Mouse (Mus musculus): Measurements from ENCODE around the gene Tspan11.

The Tspan11 gene

GRCm38 (mm10) chr6:127933841-127934240 is 46.5 kb downstream of the Tspan11 start:
- DNase-seq (ENCODE audit: low spot score): no peak

DNA sequence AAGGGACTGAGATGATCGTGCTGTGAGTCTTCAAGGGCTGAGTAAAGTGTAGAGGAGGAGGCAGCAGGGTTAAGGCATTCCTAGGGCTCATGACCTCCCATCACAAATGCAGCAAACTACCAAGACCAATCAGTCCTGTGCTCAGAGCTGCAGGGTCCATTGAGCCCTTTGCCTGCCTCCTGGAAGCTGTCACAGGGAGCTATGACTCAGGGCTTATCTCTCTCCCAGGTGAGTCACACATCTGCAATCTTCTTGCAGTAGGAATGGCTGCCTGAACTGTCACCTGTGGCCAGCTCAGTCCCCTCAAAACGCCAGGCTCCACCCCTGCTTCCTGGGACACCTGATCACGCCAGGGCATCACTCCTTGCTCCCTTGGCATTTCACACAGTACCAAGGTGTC is 47.7 kb downstream of the Tspan11 start:
- DNase-seq (ENCODE audit: low spot score): no peak

DNA sequence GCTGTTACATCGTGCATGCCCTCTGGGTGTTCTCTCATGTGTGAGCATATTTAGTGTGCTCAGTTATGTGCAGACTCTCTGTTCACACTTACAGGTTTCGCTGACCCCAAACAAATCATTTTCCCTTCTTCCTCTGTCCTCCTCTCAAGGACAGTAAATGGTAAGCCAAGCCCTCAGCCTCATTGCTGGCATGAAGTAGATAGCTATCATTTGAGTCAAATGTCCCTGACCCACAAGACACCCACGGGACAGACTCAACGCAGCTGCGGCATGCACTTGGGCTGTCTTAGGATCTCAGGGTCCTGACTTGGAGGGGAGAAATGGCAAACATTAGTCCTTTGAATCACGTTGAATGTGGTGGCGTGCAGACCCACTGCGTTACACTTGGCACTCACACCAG is 55.0 kb downstream of the Tspan11 start:
- no peak for DNase-seq (ENCODE audit: low spot score)

GRCm38 (mm10) chr6:127945725-127946124 is 58.3 kb downstream of the Tspan11 start:
- peak; percentile 66 for DNase-seq (ENCODE audit: low spot score)

- DNase-seq (ENCODE audit: low spot score): no peak
These were observed 61.3 kb downstream of the Tspan11 start for GRCm38 (mm10) chr6:127948656-127949055.

DNA sequence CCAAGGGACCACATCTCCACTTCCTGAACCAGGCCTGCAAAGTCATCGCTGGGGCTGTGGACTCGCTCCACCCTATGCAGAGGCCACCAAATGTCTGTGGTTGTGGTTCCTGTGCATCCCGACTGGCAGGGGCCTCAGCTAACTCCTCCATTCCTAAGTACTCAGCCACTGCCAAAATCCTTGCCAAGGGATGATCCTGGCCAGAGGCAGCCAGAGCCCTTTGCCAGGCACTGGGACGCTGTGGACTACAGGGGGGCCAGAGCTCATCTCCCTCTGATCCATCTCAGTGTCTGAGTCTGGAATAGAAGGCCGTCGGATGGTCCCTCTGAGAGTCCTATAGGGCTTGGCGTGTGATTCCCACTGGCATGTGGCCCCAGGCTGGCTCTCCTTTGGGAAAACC is 62.5 kb downstream of the Tspan11 start:
- DNase-seq (ENCODE audit: low spot score): no peak

GRCm38 (mm10) chr6:127953071-127953470 is 65.7 kb downstream of the Tspan11 start:
- DNase-seq (ENCODE audit: low spot score): no peak

GRCm38 (mm10) chr6:127956172-127956571 is 68.8 kb downstream of the Tspan11 start:
- no peak for DNase-seq (ENCODE audit: low spot score)

DNA sequence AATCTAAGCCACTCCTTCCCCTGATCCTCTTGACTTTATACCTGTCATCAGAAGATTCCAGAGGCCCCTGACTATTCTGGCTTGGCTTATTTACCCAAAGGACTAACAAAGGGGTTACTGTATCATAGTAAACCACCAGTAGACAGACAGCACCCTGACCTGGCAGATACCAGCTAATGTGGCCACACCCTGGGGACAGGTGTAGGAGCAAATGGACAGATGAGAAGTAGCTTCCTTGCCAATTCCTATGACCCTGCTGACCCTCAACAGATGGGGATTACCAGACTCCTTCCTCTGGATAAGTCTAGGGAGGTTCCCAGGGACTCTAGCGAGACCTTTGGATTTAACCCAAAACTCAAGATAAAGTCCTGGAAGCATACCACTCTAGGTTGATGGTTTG is 72.8 kb downstream of the Tspan11 start:
- no peak for DNase-seq (ENCODE audit: low spot score)

DNA sequence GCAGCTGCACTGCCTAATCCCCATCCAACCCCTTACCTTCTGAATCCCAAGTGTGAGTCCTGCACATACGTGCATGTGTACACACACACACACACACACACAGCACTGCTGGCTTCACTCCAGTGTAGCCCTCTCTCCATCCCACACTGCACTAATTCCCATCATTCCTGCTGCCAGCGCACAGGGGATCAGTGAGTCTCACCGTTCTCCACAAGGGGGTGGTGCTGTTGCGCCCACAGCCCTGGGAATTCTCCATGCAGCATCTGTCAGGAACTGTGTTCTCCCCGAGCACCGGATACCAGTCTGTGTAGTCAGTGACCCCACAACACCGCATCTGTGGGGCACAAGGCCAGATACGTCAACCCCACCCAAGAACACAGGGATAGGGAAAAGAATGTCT is 78.1 kb downstream of the Tspan11 start:
- no peak for DNase-seq (ENCODE audit: low spot score)

DNA sequence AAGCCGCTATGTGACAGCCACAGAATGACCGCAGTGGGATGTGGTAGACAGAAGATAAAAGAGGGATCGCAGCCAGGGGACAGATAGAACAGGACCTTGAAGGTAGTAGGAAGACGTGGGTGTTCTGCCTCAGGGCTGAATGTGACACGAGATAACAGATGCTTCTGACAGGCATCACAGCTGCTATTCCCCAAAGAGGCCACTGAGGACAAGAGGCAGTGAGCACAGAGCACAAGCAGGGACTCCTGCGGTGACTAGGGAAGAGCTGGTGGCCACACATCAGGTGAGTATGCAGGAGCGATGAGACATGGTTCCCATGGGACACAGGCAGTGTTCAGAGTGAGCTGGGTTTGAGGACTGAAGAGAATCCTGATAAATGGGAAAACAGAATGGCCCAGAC is 82.3 kb downstream of the Tspan11 start:
- DNase-seq (ENCODE audit: low spot score): no peak

- peak; percentile 76 for DNase-seq (ENCODE audit: low spot score)
These were observed 82.7 kb downstream of the Tspan11 start for GRCm38 (mm10) chr6:127970120-127970519.

- no peak for DNase-seq (ENCODE audit: low spot score)
These were observed 83.5 kb downstream of the Tspan11 start for GRCm38 (mm10) chr6:127970848-127971247.

- DNase-seq (ENCODE audit: low spot score): no peak
These were observed 84.5 kb downstream of the Tspan11 start for GRCm38 (mm10) chr6:127971931-127972330.

DNA sequence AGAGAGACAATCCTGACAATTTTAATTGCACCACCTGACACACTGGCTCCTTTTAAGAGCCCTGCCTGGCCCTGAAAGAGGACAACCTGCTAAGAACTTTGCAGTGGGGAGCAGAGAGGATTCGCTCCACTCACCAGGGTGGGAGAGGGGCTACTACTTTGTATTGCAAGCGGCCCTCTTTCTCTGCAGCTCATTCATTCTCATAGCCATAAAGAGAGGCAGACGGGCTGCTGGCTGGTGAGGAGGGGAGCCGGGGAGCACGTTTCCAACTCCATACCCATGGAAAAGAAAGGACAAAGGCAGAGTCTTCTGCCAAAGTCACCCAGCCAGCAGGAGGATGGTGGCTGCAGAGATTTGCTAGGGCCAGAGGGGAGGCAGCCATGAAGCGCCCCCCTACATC is 86.2 kb downstream of the Tspan11 start:
- DNase-seq (ENCODE audit: low spot score): no peak

- DNase-seq (ENCODE audit: low spot score): no peak
These were observed 86.6 kb downstream of the Tspan11 start for GRCm38 (mm10) chr6:127974000-127974399.

GRCm38 (mm10) chr6:127976695-127977094 is 89.3 kb downstream of the Tspan11 start:
- no peak for DNase-seq (ENCODE audit: low spot score)

GRCm38 (mm10) chr6:127978941-127979340 is 91.6 kb downstream of the Tspan11 start:
- DNase-seq (ENCODE audit: low spot score): no peak

GRCm38 (mm10) chr6:127979831-127980230 is 92.4 kb downstream of the Tspan11 start:
- DNase-seq (ENCODE audit: low spot score): no peak

- DNase-seq (ENCODE audit: low spot score): no peak
These were observed 93.1 kb downstream of the Tspan11 start for GRCm38 (mm10) chr6:127980381-127981045.

GRCm38 (mm10) chr6:127981176-127981575 is 93.8 kb downstream of the Tspan11 start:
- no peak for DNase-seq (ENCODE audit: low spot score)

- no peak for DNase-seq (ENCODE audit: low spot score)
These were observed 99.0 kb downstream of the Tspan11 start for GRCm38 (mm10) chr6:127986357-127986756.

- no peak for DNase-seq (ENCODE audit: low spot score)
These were observed 100.0 kb downstream of the Tspan11 start for GRCm38 (mm10) chr6:127987374-127987773.

DNA sequence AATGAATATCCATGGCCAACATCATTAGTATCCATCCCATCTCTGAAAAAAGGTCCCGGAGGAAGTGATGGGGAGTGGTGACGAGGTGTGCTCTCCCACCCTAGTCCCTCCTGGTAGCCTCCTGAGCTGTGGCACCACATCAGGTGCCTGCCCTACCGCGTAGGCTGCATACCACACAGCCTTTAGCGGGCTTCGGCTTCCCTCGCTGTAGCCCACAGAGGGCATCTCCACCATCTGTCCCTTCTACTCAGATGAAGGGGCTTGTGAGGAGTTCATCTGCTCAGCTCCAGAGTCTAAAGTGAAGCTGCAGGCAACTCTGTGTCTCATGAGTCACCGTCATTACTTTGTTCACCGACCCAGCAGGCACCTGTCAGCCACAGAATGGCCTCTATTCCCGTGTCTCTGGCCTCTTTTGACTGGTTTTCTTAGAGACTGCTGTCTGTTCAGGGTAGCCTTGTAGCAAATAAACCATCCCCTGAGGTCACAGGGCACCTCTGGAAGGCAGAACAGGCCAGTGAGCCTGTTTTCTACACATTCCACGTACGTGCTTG is 101.6 kb downstream of the Tspan11 start:
- no peak for DNase-seq (ENCODE audit: low spot score)

Measured in left cerebral cortex, adult 11 months (tissue).